Mouse (Mus musculus): ENCODE results near the gene Stmn1.
A peak's percentile ranks its signal among the peaks of the same experiment; 100 is the strongest.

Gene Stmn1

DNA sequence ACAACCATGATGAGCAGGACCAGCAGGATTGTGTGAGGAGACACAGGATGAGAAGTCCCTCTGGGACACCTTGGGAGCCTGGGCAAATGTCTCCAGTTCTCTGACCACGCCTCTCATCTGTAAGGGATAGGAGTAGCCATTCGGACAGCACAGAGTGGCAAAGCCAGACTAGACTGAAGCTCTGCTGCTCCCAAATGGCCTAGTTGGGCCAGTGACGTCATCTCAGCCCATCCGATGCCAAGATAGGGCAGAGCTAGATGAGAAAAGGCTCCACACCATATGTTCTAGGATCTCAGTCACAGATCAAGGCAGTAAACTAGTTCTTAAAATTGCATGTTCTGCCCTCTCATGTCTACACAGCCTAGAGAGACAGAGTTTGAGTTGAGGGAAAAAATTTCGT, 9.3 kb upstream of the Stmn1 start:
- no peak for DNase-seq (ENCODE audit: extremely low read depth, low read depth)

DNA sequence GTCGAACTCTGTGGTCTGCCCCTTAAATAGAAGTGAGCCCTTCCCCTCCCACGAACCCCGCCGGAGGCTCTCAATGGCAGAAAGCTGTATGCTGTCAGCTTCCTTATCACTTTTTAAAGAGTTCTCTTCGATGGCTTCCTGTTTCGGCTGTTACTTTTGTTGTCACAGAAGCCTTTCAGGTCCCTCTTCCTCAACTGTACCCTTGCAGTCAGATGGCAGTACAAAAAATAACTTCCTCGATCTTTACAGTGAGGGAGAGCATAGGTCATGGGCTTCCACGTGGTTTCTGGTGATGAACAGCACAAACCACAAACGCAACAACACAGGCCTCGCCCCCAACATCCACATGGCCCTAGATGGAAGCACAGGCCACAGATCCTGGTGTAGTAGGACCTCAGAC, 7.8 kb upstream of the Stmn1 start:
- DNase-seq (ENCODE audit: extremely low read depth, low read depth), result peak; percentile 73

DNA sequence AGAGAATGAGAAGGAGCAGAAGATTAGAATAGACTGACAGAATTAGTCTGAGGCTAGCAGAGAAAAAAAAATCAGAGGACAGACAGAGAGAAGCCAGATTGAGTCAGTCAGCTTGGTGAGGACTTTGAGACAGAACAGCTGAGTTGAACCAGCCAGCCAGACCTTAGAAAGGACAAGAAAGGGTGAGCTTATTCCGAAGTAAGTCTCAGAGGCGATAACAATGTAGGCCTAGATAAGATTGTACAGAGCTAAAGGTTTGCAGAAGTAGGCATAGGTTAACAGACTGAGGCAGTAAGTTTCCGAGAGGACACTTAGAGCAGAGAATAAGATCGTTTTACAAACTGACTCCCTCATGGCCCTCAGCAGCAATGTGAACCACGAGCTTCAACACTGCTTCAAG, 6.9 kb upstream of the Stmn1 start:
- DNase-seq (ENCODE audit: extremely low read depth, low read depth), result no peak

DNA sequence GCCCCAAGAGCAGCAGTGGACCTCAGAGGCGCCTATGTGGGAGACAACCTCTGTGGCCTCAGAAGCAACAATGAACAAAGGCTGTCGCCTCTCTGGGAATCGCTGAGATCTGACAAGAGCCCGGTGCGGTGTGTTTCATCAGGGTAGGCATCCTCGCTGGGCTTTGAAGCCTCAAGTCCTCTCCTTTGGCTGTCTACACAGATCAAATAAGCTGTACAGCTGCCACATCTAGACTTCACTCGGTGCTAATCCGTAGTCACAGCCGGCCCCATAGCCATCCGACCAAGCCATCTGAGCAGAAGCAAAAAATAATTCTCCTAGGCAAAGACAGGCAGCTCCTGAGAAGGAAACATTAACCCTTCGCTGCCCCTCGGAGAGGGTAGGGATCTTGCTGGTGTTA, 2.3 kb upstream of the Stmn1 start:
- DNase-seq (ENCODE audit: extremely low read depth, low read depth), result no peak

DNA sequence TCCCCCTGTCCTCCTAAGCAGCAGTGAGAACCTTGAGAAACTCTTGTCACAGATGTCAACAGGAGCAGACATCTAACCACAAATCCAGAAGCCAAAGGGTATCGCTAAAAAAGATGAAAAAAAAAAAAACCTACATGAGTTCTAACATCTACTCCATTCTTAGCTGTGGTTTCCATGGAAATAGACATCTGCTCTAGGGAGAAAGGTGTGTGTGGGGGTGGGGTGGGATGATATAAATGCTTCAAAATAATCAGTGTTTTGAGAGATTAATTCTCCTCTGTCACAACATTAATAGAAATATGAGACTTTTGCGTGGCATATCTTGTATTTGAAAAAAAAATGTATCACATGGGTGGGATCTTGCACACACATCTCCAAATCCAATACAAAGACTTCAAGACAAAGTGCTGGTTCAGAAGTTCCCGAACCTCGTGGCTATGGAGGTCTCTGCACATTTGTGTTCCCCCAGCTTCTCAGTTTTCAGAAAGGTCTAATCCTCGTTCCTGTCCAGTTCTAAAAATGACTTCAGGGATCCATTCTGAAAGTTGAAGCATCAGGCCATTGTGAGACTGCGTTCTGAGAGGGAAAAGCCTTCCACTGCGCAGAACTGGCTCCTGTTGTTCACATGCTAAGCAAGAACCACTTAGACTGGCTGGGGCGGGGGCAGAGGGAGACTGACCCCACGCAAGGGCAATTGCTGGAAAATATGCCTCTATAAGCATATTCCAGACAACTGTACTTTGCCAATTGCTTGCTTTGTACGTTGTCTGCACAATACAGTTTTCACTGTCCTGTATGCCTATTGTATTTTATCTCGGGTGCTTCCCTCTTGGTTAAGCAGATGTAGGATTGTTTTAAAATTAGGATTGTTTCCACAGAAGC, 1.5 kb upstream of the Stmn1 start:
- no peak for DNase-seq (ENCODE audit: extremely low read depth, low read depth)

DNA sequence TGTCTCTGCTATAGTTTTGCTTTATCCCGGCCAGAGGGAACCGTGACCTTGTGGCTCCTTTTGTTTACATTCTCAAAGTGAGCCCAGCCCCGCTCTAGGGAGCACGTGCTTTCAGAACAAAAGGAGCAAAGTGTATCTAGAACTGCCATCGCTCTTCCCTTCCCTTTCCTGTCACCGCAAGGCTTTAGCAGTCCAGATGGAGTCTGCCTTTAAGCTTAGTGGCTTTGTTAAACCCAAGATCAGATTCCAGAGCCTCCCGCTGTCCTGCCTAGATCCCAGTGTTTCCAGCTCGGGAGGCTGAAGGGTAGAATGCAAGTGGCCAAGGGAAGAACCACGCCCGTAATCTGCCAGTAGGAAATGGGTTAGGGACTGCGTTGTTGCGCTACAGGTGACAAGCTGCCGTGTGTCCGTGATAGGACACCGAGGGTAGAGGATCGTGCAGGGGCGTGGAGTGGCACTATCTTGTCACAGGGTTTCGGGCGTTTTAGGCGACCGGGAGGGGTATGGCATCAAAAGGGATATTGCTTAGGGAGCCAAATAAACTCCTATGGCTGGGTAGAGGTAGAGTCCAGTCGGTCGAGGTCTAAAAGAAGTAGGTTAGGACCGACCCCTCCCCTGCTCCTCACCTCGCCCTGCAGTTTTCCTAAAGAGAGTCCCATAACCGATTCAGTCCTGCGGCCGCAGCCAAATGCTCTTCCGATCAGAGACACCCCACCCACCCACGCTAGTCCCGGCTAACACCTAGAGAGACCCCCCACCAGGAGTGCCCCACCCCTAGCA, 495 bp upstream of the Stmn1 start:
- peak; percentile 26 for DNase-seq (ENCODE audit: extremely low read depth, low read depth)

DNA sequence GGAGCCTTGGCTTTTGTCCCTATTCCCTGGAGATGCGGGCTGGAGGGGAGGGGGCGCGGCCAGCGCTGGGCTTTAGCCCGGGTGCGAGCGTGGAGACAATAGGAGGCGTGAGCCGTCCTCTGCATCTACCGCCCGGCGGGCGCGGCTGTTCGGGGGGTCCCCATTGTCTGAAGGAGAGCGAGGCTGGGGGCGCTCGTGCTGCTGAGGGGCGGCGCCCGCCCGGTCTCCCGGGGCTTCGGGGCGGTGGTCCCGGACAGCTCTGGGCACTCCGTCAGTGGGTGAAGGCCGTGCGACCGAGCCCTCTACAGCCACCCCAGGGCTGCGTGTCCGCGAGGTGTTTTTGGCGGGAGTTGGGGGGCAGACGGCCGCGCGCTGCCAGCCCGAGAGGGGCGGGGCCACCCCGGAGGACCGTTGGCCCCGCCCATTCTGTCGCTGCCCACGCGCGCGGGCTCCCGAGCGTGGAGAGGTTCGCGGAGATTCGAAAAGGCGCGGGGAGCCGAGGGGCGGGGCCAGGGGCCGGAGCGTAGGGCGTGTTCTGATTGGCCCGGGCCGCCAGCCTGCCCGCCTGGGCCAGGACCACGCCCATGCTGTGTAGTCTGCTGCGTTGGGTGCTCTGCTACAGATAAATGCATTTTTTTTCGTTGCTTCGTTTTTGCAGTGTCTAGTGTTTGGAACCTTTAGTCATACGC, 602 bp downstream of the Stmn1 start:
- DNase-seq (ENCODE audit: extremely low read depth, low read depth), result peak; percentile 67

DNA sequence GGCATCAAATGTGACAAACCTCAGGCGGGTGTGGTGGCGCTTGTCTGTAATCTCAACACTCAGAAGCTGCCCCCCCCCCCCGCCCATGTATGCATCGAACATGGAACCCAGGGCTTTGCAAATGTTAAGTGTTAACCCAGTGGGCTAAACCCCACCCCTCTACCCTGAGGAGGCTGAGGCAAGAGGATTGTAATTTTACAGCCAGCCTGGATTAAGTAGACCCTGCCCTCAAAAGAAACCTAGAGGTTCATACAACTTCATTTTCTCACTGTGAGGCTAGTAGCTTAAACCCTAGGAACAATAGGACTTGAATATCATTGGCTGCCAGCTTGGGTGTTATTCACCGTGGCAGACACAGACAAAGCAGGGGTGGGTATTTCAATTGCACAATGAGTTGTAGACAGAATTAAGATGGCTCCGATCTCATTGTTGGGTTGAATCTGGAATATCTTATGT, 1.2 kb downstream of the Stmn1 start:
- DNase-seq (ENCODE audit: extremely low read depth, low read depth), result no peak

DNA sequence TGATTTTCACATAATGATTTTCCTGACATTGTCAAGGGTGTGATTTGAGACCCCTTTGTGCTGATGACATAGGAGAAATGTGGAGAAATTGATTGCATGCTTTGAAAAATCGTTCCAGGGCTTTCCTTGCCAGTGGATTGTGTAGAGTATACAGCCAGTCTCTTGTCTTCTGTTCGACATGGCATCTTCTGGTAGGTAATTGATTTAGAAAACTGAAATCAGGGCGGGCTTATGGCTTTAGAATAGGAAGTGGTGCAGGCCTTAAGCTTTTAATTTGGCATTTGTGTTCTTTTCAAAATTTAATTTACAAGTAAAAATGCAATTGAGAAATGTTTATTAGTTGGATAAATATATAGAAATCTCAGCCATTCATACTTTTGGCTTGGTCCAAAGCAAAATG, 1.9 kb downstream of the Stmn1 start:
- no peak for DNase-seq (ENCODE audit: extremely low read depth, low read depth)

DNA sequence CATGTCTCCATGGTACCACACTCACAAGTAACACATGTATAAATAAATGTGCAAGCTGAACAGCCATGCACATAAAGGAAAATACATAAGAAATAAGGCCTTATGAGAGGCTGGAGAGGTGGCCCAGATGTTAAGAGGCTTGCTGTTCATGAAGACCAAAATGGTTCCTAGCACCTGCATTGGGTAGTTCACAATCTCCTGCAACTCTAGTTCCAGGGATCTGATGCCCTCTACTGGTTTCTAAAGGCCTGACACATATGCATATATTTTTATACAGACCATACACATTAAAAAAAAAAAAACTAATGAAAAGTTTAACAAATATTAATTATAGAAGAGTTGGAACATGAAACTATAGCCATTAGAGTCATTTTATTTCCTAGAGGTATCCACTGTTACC, 3.3 kb downstream of the Stmn1 start:
- no peak for DNase-seq (ENCODE audit: extremely low read depth, low read depth)

DNA sequence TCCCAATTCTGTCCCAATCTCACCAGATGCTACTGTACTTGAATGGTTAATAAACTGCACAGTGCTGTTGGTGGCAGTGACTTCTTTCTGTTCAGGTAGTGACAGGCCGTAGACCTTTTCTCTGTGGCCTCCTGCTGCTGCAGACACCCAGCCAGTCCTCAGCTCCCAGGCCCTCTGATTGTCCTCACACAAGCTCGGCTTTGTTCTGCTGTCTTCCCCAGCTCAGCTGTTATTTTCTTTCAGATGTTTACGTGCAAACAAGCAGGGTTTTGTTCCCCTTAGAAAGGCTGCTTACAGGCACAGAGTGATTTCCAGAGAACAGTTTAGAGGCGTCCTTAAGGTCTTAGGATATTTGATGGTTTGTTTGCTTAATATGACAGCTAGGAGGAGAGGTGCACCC, 5.6 kb downstream of the Stmn1 start:
- DNase-seq (ENCODE audit: extremely low read depth, low read depth), result no peak

DNA sequence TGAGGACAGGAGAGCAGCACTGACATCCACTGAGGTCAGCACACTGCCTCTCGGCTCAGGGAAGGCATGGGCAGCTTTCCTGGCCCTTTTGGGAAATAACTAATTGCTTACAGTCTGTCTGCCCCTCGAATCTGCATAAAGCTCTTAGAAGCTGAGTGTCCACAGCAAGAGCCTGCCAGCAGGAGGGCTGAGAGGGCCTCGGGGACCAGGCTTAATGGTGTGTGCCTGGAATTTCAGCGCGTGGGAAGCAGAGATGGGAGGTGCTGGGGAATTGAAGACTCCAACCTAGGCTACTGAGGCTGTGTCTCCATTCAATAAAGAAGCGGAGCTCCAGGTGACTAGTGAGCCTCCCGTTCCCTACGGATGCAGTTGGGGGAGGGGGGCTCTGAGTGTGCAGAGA, 6.1 kb downstream of the Stmn1 start:
- DNase-seq (ENCODE audit: extremely low read depth, low read depth), result no peak

DNA sequence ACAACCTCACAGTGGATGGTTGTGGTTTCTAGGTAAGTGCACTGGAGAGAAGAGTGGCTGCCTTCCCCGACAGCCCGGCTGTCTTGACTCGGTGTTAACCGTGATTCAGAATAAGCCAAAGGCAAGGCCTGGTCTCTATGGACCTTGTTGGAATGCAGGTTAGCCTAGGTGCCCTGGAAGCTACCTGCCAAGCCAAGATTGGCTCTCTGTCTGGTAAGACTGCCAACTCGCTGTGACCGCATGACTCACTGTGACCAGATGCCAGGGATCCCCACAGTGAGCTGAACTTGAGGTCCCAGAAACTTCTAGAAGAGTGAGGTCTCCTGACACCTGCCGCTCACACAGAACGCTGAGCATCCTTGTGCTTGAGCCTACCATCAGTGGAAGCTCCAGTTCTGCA, 8.8 kb downstream of the Stmn1 start:
- DNase-seq (ENCODE audit: extremely low read depth, low read depth), result no peak

DNA sequence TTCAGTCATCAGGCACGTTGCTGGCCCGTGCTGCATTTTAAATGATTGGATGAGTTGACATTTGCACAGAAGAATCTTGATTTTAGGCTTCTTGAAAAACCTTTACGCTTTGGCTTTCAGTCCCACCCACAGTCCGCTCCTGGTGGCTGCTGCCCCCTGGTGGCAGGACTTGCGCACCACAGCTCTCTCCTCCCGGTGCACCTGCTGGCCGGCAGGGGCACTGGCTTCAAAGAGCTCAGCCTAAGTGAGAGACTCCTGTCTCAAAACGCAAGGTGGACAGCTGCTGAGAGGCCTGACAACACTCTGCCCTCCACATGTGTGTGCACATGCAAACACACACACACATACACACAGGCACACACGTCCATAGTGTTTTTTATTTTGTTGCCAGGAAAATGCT, 9.9 kb downstream of the Stmn1 start:
- DNase-seq (ENCODE audit: extremely low read depth, low read depth), result peak; percentile 56

DNA sequence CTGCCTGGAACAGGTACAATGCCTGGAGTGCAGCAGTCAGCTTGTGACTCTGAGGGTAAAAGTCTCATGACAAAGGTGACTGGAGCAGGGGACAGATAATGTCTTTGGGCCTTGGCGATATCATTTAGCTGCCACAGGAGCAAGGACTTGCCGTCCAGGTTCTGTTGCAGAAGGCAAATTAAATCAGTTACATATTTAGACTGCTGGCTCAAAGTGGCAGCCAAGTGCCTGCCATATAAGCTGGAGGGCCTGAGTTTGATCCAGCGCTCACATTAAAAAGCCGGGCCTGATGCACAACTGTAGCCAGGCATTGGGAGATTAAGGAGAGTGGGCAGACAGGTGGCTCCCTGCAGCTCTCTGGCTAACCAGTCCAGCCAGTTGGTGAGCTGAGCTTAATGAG, 11.7 kb downstream of the Stmn1 start:
- no peak for DNase-seq (ENCODE audit: extremely low read depth, low read depth)

DNA sequence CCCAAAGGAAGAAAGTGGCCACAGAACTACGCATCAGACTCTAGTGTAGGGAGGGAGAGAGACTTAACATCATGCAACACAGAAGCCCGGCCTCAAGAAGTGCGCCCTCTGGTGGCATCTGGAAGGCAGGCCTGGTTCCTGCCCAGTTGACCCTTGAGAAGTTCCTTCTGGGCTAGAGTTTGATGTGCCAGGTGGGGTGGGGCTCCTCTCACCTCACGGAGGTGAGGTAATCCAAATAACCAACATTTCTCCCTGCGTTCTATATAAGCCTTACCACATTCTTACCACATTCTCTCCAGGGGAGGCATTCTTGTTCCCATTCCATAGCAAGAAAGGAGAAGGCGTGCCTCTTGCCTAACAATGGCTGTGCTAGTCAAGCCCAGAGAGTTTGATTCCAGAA, 12.7 kb downstream of the Stmn1 start:
- no peak for DNase-seq (ENCODE audit: extremely low read depth, low read depth)

DNA sequence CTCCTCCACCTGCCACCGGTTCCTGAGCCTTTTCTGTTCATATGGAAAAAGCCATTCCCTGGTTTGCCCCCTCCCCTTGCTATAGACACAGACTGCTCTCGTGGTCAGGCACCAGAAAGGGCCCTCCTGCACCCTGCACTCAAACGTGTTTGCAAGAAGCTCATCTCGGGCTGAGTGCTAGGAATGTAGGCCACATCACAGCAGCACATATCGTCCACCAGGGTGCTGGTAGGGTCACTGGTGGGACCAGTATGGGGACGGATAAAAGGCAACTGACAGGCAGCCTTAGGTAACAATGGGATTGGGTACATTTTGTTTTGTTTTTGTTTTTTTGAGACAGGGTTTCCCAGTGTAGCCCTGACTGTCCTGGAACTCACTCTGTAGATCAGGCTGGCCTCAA, 13.2 kb downstream of the Stmn1 start:
- DNase-seq (ENCODE audit: extremely low read depth, low read depth), result no peak

DNA sequence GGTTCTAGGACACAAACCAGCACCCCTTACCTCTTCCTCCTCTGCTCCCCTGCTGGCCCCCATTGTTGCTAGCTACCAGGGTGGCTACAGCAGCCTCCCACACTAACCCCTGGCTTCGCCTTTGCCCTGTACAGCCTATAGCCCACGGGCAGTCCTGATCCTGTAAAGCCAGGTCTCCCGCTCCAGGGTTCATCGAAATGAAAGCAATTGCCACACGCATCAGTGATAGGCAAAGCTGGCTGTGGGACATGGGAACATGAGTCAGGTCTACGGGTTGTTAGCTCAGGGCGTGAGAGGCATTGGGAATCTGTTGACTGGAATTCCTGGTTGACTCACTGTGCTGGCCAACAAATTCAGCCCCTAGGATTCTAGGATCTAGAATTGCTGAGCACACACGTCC, 14.3 kb downstream of the Stmn1 start:
- no peak for DNase-seq (ENCODE audit: extremely low read depth, low read depth)

DNA sequence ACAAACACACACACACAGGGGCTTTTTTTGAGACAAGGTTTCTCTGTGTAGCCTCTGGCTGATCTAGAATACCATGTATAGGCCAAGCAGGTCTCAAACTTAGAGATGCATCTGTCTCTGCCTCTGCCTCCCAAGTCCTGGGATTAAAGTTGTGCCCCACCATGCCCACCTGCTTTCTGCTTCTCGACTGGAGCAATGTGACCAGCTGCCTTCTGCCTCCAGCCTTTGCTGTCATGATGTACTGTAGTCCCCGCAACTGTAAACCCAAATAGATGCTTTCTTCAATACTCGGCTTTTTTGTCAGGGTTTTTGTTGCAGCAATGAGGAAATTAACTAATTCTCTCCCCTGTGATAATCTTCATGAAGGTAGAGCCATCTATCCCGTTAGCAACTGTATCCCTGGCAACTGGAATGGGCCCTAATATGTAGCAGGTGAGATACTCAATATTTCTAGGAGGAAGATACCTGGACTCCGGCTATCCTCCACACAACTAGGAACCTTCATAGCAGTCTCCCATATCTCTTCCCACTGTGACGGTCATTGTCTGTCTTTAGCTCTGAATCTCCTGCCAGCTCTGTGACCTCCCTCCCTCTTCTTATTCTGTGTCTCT, 15.1 kb downstream of the Stmn1 start:
- no peak for DNase-seq (ENCODE audit: extremely low read depth, low read depth)

DNA sequence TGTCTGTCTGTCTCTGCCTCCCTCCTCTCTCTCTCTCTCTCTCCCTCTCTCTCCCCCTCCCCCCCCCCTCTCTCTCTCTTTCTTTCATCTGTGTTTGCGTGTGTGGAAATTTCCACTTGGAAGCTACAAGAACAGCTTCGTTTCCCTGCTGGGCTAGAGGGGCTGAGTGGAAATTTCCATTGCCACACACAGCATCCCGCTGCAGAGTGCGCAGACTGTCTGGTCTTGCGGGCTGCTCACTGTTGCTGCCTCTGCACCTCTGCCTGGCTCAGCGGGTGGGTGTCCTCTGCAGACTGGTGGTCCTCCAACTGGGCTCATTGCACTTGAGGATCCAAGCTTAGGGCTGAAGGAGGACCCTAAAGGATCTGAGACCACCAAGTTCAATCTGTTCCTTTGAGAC, 15.6 kb downstream of the Stmn1 start:
- DNase-seq (ENCODE audit: extremely low read depth, low read depth), result no peak

DNA sequence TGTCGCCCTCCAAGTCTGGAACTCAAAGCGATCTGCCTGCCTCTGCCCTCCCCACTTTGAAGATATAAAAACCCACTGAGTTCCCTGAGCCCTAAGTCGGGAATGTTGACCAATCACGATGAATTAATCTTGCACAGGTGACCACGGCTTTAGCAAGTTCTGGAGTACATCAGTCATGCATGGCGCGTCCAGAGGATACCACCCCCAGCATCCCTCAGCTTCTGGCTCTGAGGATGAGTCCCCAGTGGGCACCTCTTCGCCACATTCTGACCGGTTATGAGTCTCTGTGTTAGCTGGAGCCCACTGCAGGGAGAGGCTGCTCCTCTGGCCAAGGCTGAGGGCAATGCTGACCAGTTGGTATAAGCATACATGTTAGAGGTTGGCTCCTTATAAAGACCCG, 16.1 kb downstream of the Stmn1 start:
- no peak for DNase-seq (ENCODE audit: extremely low read depth, low read depth)
